Comparison of ENCODE assay signal across 19 mouse cellular contexts in the genomic region with DNA sequence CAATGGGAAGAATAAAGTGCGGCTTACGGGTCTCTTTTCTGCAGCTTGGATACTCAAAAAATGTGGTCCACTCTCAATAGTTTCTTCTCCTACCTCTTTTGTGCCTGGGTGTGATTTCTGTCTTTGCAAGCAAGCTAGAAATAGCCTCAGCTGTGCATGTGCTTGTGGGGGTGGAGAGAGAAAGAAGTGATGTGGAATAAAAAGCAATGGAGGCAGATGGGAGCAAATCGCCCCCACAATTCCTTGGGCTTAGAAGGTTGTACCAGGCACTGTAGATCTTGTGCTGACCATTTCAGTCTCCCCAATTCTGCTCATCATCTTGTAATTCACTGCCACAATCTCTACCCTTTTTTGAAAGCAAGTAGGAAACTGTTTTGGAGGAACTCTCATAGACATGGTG.
DNase-seq lines count a peak whose midpoint lies in the region; ATAC-seq lines count a peak whose summit lies in the region.
"Had no signal": no experiment of that assay in that cellular context is flagged by ENCODE, and none has a peak within 500 bp of the region (broad histone marks: within the 10 kb centered on the region; RNA-seq: fewer than 3 reads in every experiment).

No protein-coding gene starts in this region.

- ATAC-seq in midbrain, embryonic 11.5 days (ENCODE audit: low FRiP score): no peak
- ATAC-seq in megakaryocyte-erythroid progenitor cell, adult 5-6 weeks (replicated peaks; ENCODE audit: low FRiP score, low TSS enrichment, poor library complexity, severe bottlenecking): no peak
- ATAC-seq: hindbrain, embryonic 16.5 days had no signal

- H3K4me1 ChIP-seq in midbrain, embryonic 11.5 days (ENCODE audit: control insufficient read depth, insufficient read depth, low read length): no peaks in the 10 kb centered on the region
- H3K4me1 ChIP-seq: embryonic facial prominence, embryonic 13.5 days; forebrain, embryonic 10.5 days; limb, embryonic 12.5 days; midbrain, embryonic 10.5 days had no signal

- peak; percentile 25 for DNase-seq in Muller cell, postnatal 12 days (ENCODE audit: inconsistent ontology term)
- peak; percentile 24 to 54 for DNase-seq in frontal cortex, postnatal 10 days (ENCODE audit: low spot score in 2 of 2)
- peak; percentile 70 to 83 for DNase-seq in left cerebral cortex, adult 18-20 months (ENCODE audit: low spot score in 2 of 2)
- peak; percentile 80 to 82 for DNase-seq in right cerebral cortex, adult 2 months (ENCODE audit: low spot score in 2 of 2)
- no peak for DNase-seq in heart, adult 11 months
- DNase-seq in midbrain, embryonic 11.5 days (ENCODE audit: low spot score, missing footprints): no peak
- no peak for DNase-seq in cerebellum, postnatal 4 days (ENCODE audit: low spot score in 2 of 2)
- DNase-seq: cerebellum, adult 11-12 months; heart, adult 2 months; kidney, adult 18-20 months; kidney, postnatal 14 days had no signal

- 77% methylated on average over 3 of the region's 3 CpGs for WGBS in midbrain, embryonic 11.5 days

- no peak overlapping the region for H3K4me2 ChIP-seq in midbrain, embryonic 11.5 days
- H3K4me2 ChIP-seq: embryonic facial prominence, embryonic 13.5 days; limb, embryonic 12.5 days had no signal

- no peak overlapping the region for H3K27ac ChIP-seq in midbrain, embryonic 11.5 days (ENCODE audit: low read depth, low read length)
- H3K27ac ChIP-seq: embryonic facial prominence, embryonic 13.5 days; forebrain, embryonic 10.5 days; heart, adult 2 months; limb, embryonic 12.5 days; liver, embryonic 14.5 days; midbrain, embryonic 10.5 days; stomach, postnatal 0 days had no signal

- H3K27me3 ChIP-seq in midbrain, embryonic 11.5 days (ENCODE audit: control insufficient read depth, insufficient read depth, low read length): no peaks in the 10 kb centered on the region
- H3K27me3 ChIP-seq: embryonic facial prominence, embryonic 13.5 days; limb, embryonic 12.5 days had no signal

- no peak overlapping the region for H3K4me3 ChIP-seq in midbrain, embryonic 11.5 days (ENCODE audit: low read depth, low read length)
- H3K4me3 ChIP-seq: embryonic facial prominence, embryonic 13.5 days; forebrain, embryonic 10.5 days; heart, adult 2 months; limb, embryonic 12.5 days; midbrain, embryonic 10.5 days had no signal

- no peaks in the 10 kb centered on the region for H3K9me3 ChIP-seq in midbrain, embryonic 11.5 days (ENCODE audit: control insufficient read depth, low read length)
- H3K9me3 ChIP-seq: embryonic facial prominence, embryonic 13.5 days; forebrain, embryonic 10.5 days; limb, embryonic 12.5 days; midbrain, embryonic 10.5 days had no signal

- no peak overlapping the region for H3K9ac ChIP-seq in midbrain, embryonic 11.5 days (ENCODE audit: low read length)
- H3K9ac ChIP-seq: embryonic facial prominence, embryonic 13.5 days; limb, embryonic 12.5 days; liver, embryonic 14.5 days had no signal

- H3K36me3 ChIP-seq in midbrain, embryonic 11.5 days (ENCODE audit: control insufficient read depth, insufficient read depth, low read length): no peaks in the 10 kb centered on the region
- H3K36me3 ChIP-seq: embryonic facial prominence, embryonic 13.5 days; forebrain, embryonic 10.5 days; limb, embryonic 12.5 days; midbrain, embryonic 10.5 days had no signal

Comparison
In these comparisons a context has a peak if more than half of its experiments do, and no peak if none do; other contexts are left out.
1. DNase-seq: peak in Muller cell, postnatal 12 days (single experiment), frontal cortex, postnatal 10 days (2 of 2), left cerebral cortex, adult 18-20 months (2 of 2) and right cerebral cortex, adult 2 months (2 of 2); none in heart, adult 11 months (single experiment), midbrain, embryonic 11.5 days (single experiment) and cerebellum, postnatal 4 days (0 of 2).